Mouse (Mus musculus) adipocyte (in vitro differentiated cells): ENCODE measurements around the gene Speg.
A peak's percentile ranks its signal among the peaks of the same experiment; 100 is the strongest.

Source experiments
- DNase-seq: peaks from one replicate; pipeline ENCODE4 v3.0.0-alpha.2; 2016; ENCODE audit warnings: low spot score

Speg gene

GRCm38 (mm10) chr1:75365510-75366137, 9.5 kb upstream of the Speg start:
- no peak for DNase-seq

GRCm38 (mm10) chr1:75369360-75369983, 5.6 kb upstream of the Speg start:
- no peak for DNase-seq

GRCm38 (mm10) chr1:75369984-75370660, 5.0 kb upstream of the Speg start:
- peak; percentile 93 for DNase-seq

GRCm38 (mm10) chr1:75371317-75372095, 3.6 kb upstream of the Speg start:
- peak; percentile 81 for DNase-seq

GRCm38 (mm10) chr1:75372450-75372849, 2.6 kb upstream of the Speg start:
- DNase-seq, result peak; percentile 70

DNA sequence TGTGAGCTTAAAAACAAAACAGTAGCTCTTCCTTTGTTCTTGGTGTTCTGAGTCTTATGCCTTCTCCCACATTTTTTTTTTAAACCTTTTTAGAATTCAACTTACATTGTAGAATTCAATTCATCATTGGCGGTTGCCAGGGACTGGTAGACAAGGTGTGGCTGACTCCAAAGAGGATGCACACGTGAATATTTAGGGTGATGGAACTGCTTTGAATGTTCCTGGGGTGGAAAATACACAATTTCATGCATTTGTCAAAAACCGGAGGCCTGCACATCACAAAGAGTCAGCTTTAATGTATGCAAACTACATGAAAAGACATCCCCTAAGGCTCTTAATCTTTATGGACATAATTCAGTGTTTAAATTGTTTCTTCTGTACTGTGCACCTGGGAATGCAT, 1.8 kb upstream of the Speg start:
- DNase-seq, result no peak

- peak; percentile 15 for DNase-seq
Measured at GRCm38 (mm10) chr1:75379196-75379595, 4.1 kb downstream of the Speg start.

DNA sequence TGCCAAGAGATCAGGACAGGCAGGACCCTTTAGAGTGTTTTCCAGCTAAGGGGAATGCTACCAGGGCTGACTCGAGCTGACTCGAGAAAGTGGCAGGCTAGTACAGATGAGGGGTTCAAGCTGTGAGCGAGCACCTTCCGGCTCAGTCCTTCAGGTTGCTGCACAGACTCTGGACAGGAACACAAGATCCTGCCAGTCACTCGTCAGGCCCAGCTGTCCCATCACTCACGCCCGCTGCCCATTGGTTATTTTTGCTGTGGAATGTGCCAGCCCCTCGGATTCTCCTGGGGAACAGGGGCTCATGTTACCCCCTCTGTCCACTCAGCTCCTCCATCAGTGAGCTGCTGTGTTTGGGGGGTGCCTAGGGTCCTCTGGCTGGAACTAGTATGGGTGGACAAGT, 4.8 kb downstream of the Speg start:
- no peak for DNase-seq

- no peak for DNase-seq
Measured at GRCm38 (mm10) chr1:75380951-75381350, 5.9 kb downstream of the Speg start.

DNA sequence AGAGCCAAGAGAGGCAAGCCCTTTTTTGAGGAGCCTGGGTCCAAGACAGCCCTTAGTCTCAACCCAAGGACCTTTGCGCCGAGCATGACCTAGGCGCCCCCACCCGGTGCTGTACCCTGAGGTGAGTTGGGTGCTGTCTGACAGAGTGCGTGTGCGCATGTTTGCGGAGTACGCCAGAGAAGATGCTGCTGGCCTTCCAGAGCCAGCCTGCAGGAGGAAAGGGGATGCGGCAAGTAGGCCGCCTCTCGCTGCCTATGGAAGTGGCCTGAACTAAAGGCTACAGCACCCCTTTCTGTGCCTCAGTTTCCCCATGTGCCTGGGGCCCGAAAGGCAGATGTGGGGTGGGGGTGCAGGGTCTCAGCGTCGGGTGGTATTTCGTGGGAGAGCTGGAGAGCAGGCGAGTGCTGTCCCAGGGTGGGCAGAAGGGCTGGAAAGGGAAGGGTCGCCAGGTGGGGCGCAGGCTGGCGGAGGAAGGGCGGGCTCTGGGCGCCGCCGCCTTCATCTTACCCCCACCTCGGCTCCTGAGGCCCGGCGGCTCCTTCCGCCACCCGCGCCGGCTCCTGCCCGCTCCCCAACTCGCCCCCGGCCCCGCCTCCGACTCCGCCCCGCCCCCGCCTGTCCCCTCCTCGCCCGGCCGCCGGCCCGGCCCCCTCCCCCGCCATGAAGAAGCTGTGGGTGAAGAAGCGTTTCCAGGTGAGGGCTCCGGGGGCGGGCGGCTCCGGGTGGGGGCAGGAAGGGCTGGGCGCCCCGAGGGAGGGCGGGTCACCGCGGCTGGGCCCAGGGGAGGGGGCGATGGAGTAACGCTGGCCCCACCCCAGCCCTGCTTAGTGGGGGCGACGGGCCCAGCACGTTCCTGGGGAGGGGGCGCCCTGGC, 6.6 kb downstream of the Speg start:
- DNase-seq, result peak; percentile 26

DNA sequence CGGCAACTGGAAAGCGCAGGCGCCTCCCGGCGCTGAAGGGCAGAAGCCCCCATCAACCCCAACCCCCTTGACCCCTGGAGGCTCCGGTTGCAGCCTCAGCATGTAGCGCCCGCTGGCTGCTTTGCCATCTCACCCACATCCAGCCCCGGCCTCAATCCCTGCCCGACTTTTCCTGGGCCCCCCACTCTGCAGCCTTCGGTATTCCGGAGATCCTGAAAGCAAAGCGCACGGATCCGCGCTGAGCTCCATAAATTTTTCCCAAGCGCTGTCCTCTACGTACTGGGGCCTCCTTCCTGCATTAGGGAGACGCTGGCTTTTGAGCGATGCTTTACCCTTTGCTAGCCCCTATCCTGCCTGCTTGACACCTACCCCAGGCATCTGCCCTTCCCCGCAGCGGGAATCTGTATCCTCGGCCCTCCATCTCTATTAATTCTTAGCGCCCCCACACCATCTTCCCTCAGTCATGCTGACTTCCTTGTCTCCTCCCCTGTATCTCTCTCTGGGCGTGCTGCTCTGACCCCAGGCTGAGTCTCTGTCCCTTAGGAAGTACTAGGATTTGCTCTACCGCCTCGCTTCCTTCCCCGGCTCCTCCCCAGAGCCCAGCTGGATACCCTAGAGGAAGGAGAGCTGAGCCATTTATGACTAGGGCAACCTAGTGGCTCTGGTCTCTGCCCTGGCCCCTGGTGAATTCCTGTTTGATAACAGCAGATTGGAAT, 7.4 kb downstream of the Speg start:
- peak; percentile 23 for DNase-seq

- DNase-seq, result no peak
Measured at GRCm38 (mm10) chr1:75384470-75385141, 9.5 kb downstream of the Speg start.

GRCm38 (mm10) chr1:75385142-75385730, 10.1 kb downstream of the Speg start:
- no peak for DNase-seq

GRCm38 (mm10) chr1:75386149-75386548, 11.1 kb downstream of the Speg start:
- no peak for DNase-seq

- DNase-seq, result no peak
Measured at GRCm38 (mm10) chr1:75387469-75387928, 12.4 kb downstream of the Speg start.

- DNase-seq, result no peak
Measured at GRCm38 (mm10) chr1:75387929-75388897, 13.1 kb downstream of the Speg start.

DNA sequence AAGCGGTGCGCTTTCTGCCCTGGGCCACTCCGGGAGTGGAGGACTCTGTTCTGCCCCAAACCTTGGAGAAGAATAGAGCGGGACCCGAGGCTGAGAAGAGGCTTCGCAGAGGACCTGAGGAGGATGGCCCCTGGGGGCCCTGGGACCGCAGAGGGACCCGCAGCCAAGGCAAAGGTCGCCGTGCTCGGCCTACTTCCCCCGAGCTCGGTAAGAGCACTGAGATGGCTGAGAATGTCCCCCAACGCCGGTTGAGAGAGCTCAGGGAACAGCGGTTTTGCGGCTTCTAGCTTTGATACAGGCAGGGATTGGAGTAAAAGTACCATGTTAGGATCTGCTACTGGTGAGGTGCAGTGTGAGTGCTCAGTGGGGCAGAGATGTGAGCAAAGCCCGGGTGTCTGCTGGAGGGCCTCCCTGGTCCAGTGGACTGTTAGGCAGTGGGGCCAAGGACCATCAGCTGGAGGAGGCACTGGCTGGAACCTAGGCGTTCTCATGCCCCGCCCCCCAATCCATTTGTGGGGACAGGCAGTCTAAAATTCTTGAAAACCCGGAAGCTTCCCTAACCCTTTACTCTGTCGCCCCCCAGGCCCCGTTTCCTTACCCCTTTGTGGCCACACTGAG, 13.9 kb downstream of the Speg start:
- DNase-seq, result no peak

GRCm38 (mm10) chr1:75393139-75393538, 18.0 kb downstream of the Speg start:
- peak; percentile 43 for DNase-seq
